Mouse (Mus musculus): ENCODE data around the gene Agps.

- TF ChIP-seq POLR2A (IDR thresholded peaks at IDR 0.05; ENCODE audit: low read depth, low read length) (no peak), CTCF (IDR thresholded peaks at IDR 0.05; ENCODE audit: extremely low read depth, insufficient read depth, insufficient read length, insufficient replicate concordance) (no peak)
Measured at GRCm38 (mm10) chr2:75953320-75953719, 121.3 kb downstream of the Agps start.
